Mouse (Mus musculus) lung, postnatal 0 days (tissue): ENCODE results near the gene Ptpn3. TPM values are rescaled to one million over a fixed set of nuclear protein-coding genes. Genes with fewer than 3 reads are reported as not detected.

ENCODE experiments used
- ATAC-seq: fragments of 200-750 bp; cut with Nextera tagmentation; 2 replicates; pipeline ENCODE4 v1.8.0; 2017; ENCODE audit warnings: moderate library complexity
- DNase-seq: peaks from one replicate; pipeline ENCODE4 v3.0.0-alpha.2; 2016; ENCODE audit warnings: low spot score
- H3K27ac ChIP-seq: fragments of 300-500 bp; sonication (generic); 2 replicates; pipeline ENCODE4 v1.5.1; 2014; ENCODE audit warnings: antibody characterized with exemption, mild to moderate bottlenecking, low read length, mixed read lengths
- H3K27me3 ChIP-seq: fragments of 300-500 bp; sonication (generic); replicated peaks from 2 replicates; pipeline ENCODE4 v1.6.1; 2014; ENCODE audit warnings: low read length, mixed read lengths; ENCODE audit not compliant: insufficient read depth
- H3K36me3 ChIP-seq: fragments of 300-500 bp; sonication (generic); 2 replicates; pipeline ENCODE4 v1.6.1; 2014; ENCODE audit warnings: low read length, mixed read lengths; ENCODE audit not compliant: insufficient read depth
- H3K4me1 ChIP-seq: fragments of 300-500 bp; sonication (generic); 2 replicates; pipeline ENCODE4 v1.6.1; 2014; ENCODE audit warnings: antibody characterized with exemption, low read depth, low read length, mixed read lengths; ENCODE audit not compliant: insufficient read depth
- H3K4me2 ChIP-seq: fragments of 300-500 bp; sonication (generic); replicated peaks from 2 replicates; pipeline ENCODE4 v1.6.1; 2014; ENCODE audit warnings: low read depth, mild to moderate bottlenecking, low read length, moderate library complexity, mixed read lengths
- H3K4me3 ChIP-seq: fragments of 300-500 bp; sonication (generic); 2 replicates; pipeline ENCODE4 v1.5.1; 2014; ENCODE audit warnings: low read depth, low read length
- H3K9ac ChIP-seq: fragments of 300-500 bp; sonication (generic); replicated peaks from 2 replicates; pipeline ENCODE4 v1.6.1; 2014; ENCODE audit warnings: low read depth, mild to moderate bottlenecking
- H3K9me3 ChIP-seq: fragments of 300-500 bp; sonication (generic); 2 replicates; pipeline ENCODE4 v1.6.1; 2016; ENCODE audit warnings: low read length, mixed read lengths
- CTCF ChIP-seq: IDR thresholded peaks from 2 replicates; pipeline ENCODE4 v1.5.1; 2016; ENCODE audit warnings: antibody characterized with exemption, mild to moderate bottlenecking
- EP300 ChIP-seq: IDR thresholded peaks from 2 replicates; pipeline ENCODE4 v1.6.1; 2016; ENCODE audit warnings: antibody characterized with exemption, mild to moderate bottlenecking, control low read depth
- WGBS: fragments of 180-500 bp; shearing (Covaris S2); extraction: QIAGEN DNeasy Blood & Tissue Kit; methylation state at CpG from one replicate; pipeline ENCODE4 v1.1.7; 2014; 5-methylcytosine and 5-hydroxymethylcytosine counted together
- polyA plus RNA-seq: library from polyadenylated mRNA; unstranded; fragments of >200 nt; fragmentation: Nextera tagmentation; extraction: Ambion mirVana; gene quantifications from 2 replicates; pipeline ENCODE4 v1.2.1, GENCODE M21; 2015

The Ptpn3 gene
- polyA plus RNA-seq, 1 experiment from 2014 or later: 4.7 TPM

- Histone ChIP-seq H3K4me1 (peaks cover 12% of the 10 kb centered on the region; the same call in 1 of the 2 replicates), H3K9ac (no peak overlapping the region), H3K27me3 (no peaks in the 10 kb centered on the region), H3K27ac (no peak overlapping the region), H3K4me3 (no peak overlapping the region), H3K4me2 (no peak overlapping the region), H3K36me3 (no peaks in the 10 kb centered on the region), H3K9me3 (no peaks in the 10 kb centered on the region)
- TF ChIP-seq CTCF: no peak
- TF ChIP-seq EP300: no peak
- no peak for ATAC-seq
- 82% methylated on average over 4 of the region's 4 CpGs for WGBS
- DNase-seq: no peak
Observed at GRCm38 (mm10) chr4:57235741-57236140, 65.9 kb downstream of the Ptpn3 start.

GRCm38 (mm10) chr4:57234348-57234747, 67.3 kb downstream of the Ptpn3 start:
- Histone ChIP-seq H3K36me3 (no peaks in the 10 kb centered on the region), H3K4me1 (no peaks in the 10 kb centered on the region), H3K9ac (no peak overlapping the region), H3K27ac (no peak overlapping the region), H3K4me2 (no peak overlapping the region), H3K27me3 (no peaks in the 10 kb centered on the region), H3K9me3 (no peaks in the 10 kb centered on the region), H3K4me3 (no peak overlapping the region)
- TF ChIP-seq CTCF: no peak
- no peak for TF ChIP-seq EP300
- DNase-seq (no peak), ATAC-seq (no peak)
- 70% methylated on average over 7 of the region's 7 CpGs for WGBS

- no peak for TF ChIP-seq EP300
- no peak for TF ChIP-seq CTCF
- Histone ChIP-seq H3K4me3 (no peak overlapping the region), H3K27me3 (no peaks in the 10 kb centered on the region), H3K4me2 (no peak overlapping the region), H3K9ac (no peak overlapping the region), H3K36me3 (no peaks in the 10 kb centered on the region), H3K4me1 (no peaks in the 10 kb centered on the region), H3K27ac (no peak overlapping the region), H3K9me3 (no peaks in the 10 kb centered on the region)
- DNase-seq: no peak
- no peak for ATAC-seq
- WGBS: 98% methylated on average over 8 of the region's 8 CpGs
Observed at GRCm38 (mm10) chr4:57232439-57232838, 69.2 kb downstream of the Ptpn3 start.

GRCm38 (mm10) chr4:57231323-57231722, 70.3 kb downstream of the Ptpn3 start:
- H3K27me3 ChIP-seq: no peaks in the 10 kb centered on the region
- 69% methylated on average over 9 of the region's 9 CpGs for WGBS
- H3K27ac ChIP-seq: no peak overlapping the region
- no peaks in the 10 kb centered on the region for H3K4me1 ChIP-seq
- no peak for ATAC-seq
- no peaks in the 10 kb centered on the region for H3K9me3 ChIP-seq
- TF ChIP-seq EP300 (no peak), CTCF (no peak)
- no peak overlapping the region for H3K4me3 ChIP-seq
- no peaks in the 10 kb centered on the region for H3K36me3 ChIP-seq
- H3K9ac ChIP-seq: no peak overlapping the region
- no peak for DNase-seq
- no peak overlapping the region for H3K4me2 ChIP-seq

- H3K27ac ChIP-seq: no peak overlapping the region
- 80% methylated on average over 7 of the region's 7 CpGs for WGBS
- H3K4me3 ChIP-seq: no peak overlapping the region
- TF ChIP-seq EP300 (no peak), CTCF (no peak)
- no peaks in the 10 kb centered on the region for H3K27me3 ChIP-seq
- H3K4me1 ChIP-seq: no peaks in the 10 kb centered on the region
- ATAC-seq: no peak
- H3K9me3 ChIP-seq: no peaks in the 10 kb centered on the region
- no peaks in the 10 kb centered on the region for H3K36me3 ChIP-seq
- H3K4me2 ChIP-seq: no peak overlapping the region
- no peak overlapping the region for H3K9ac ChIP-seq
- no peak for DNase-seq
Observed at GRCm38 (mm10) chr4:57230341-57230740, 71.3 kb downstream of the Ptpn3 start.

GRCm38 (mm10) chr4:57228601-57229520, 72.8 kb downstream of the Ptpn3 start:
- no peak overlapping the region for H3K4me2 ChIP-seq
- TF ChIP-seq CTCF: no peak
- TF ChIP-seq EP300: no peak
- H3K27ac ChIP-seq: no peak overlapping the region
- no peak overlapping the region for H3K4me3 ChIP-seq
- peak; percentile 43; the same call in 1 of the 2 replicates for ATAC-seq
- 70% methylated on average over 18 of the region's 18 CpGs for WGBS
- no peaks in the 10 kb centered on the region for H3K27me3 ChIP-seq
- no peaks in the 10 kb centered on the region for H3K9me3 ChIP-seq
- no peak overlapping the region for H3K9ac ChIP-seq
- no peaks in the 10 kb centered on the region for H3K4me1 ChIP-seq
- DNase-seq: peak; percentile 10
- H3K36me3 ChIP-seq: no peaks in the 10 kb centered on the region
